Mouse (Mus musculus) heart, embryonic 11.5 days (tissue): Measurements from ENCODE around the gene Lrrtm1. TPM values are rescaled to one million over a fixed set of nuclear protein-coding genes. Genes with fewer than 3 reads are reported as not detected.

Source experiments
- ATAC-seq: fragments of 200-750 bp; cut with Nextera tagmentation; replicated peaks from 2 replicates; pipeline ENCODE4 v1.8.0; 2017; ENCODE audit warnings: moderate library complexity; ENCODE audit not compliant: insufficient number of reproducible peaks, low FRiP score, low TSS enrichment
- H3K27ac ChIP-seq: fragments of 300-500 bp; sonication (generic); 2 replicates; pipeline ENCODE4 v1.5.1; 2014; ENCODE audit warnings: mild to moderate bottlenecking, low read depth, low read length
- H3K27me3 ChIP-seq: fragments of 300-500 bp; sonication (generic); 2 replicates; pipeline ENCODE4 v1.6.1; 2014; ENCODE audit warnings: mild to moderate bottlenecking, low read length, mixed read lengths; ENCODE audit not compliant: control insufficient read depth, insufficient read depth
- H3K36me3 ChIP-seq: fragments of 300-500 bp; sonication (generic); 2 replicates; pipeline ENCODE4 v1.6.1; 2014; ENCODE audit warnings: mild to moderate bottlenecking, low read length, moderate library complexity, mixed read lengths; ENCODE audit not compliant: control insufficient read depth, insufficient read depth
- H3K4me1 ChIP-seq: fragments of 300-500 bp; sonication (generic); 2 replicates; pipeline ENCODE4 v1.6.1; 2014; ENCODE audit warnings: low read length; ENCODE audit not compliant: control insufficient read depth, insufficient read depth
- H3K4me2 ChIP-seq: fragments of 300-500 bp; sonication (generic); 2 replicates; pipeline ENCODE4 v1.6.1; 2014; ENCODE audit warnings: mild to moderate bottlenecking, moderate library complexity
- H3K4me3 ChIP-seq: fragments of 300-500 bp; sonication (generic); 2 replicates; pipeline ENCODE4 v1.5.1; 2014; ENCODE audit warnings: low read depth, low read length
- H3K9ac ChIP-seq: fragments of 300-500 bp; sonication (generic); 2 replicates; pipeline ENCODE4 v1.6.1; 2014; ENCODE audit warnings: mild to moderate bottlenecking, low read depth, low read length, moderate library complexity
- H3K9me3 ChIP-seq: fragments of 300-500 bp; sonication (generic); replicated peaks from 2 replicates; pipeline ENCODE4 v1.6.1; 2016; ENCODE audit warnings: low read length; ENCODE audit not compliant: control insufficient read depth
- WGBS: fragments of 180-500 bp; shearing (Covaris S2); extraction: QIAGEN DNeasy Blood & Tissue Kit; methylation state at CpG from one replicate; pipeline ENCODE4 v1.1.7; 2014; ENCODE audit not compliant: insufficient replicate concordance; 5-methylcytosine and 5-hydroxymethylcytosine counted together
- polyA plus RNA-seq: library from polyadenylated mRNA; unstranded; fragments of >200 nt; fragmentation: Nextera tagmentation; extraction: Ambion mirVana; gene quantifications from 2 replicates; pipeline ENCODE4 v1.2.1, GENCODE M21; 2014

Gene Lrrtm1
- polyA plus RNA-seq, 1 experiment from 2014 or later: 0.49 TPM

DNA sequence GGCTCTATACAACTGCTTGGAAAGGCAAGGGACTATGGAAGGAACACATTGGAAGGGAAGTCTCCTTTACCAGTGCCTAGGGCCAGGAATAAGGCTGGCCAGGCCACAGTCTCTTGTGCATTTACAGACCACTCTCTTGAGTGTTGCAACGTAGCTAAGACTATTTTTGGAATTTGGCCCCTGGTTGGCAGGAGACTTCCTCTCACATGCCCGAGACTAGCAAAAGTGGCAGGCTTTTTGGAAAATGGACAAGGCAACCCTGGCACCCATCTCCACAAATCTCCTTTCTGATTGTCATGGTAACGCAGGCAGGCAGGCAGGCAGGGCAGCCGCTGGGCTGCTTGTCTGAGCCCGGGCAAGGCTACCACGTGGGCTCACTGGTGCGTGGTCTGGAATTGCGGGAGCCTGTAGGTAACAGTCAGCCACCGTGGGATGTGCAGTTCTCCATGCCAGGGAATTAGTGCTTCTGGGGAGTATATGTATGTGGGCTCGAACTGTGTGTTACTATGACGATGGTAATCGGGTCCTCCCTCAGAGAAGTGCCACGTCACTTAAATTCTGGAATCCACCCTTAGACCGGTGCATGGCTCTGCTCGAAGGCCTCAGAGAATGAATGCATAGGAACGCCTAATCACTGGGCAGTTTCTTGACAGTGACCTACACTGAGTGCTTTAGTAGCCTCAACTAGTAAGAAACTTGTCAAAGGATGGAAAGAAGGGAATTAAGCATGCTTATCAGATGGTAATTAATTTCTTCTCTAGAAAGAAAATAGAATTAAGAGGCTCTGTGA lies 19.4 kb upstream of the Lrrtm1 start:
- 70% methylated on average over 16 of the region's 16 CpGs for WGBS
- Histone ChIP-seq H3K4me3 (no peak overlapping the region), H3K27me3 (no peaks in the 10 kb centered on the region), H3K4me2 (no peak overlapping the region), H3K9ac (no peak overlapping the region), H3K9me3 (no peaks in the 10 kb centered on the region), H3K4me1 (no peaks in the 10 kb centered on the region), H3K36me3 (no peaks in the 10 kb centered on the region), H3K27ac (no peak overlapping the region)
- no peak for ATAC-seq

DNA sequence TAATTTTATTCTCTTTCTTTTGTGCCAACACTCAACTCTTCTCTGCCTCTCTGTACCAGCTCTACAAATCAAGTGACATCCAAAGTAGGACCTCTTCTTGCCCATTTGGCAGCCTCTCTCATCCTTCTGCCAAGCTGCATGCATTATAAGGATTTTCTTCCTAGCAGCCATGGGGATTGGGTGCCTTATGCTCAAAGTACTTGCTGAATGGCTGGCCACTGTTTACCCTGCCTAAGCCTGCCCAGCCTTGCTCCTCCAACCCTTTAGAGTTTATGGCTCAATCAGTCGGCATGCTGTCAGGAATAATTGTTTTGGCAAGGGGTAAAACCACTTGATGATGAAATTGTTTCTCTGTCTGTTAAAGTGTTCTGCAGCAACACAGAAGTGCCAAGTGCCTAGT lies 2.1 kb upstream of the Lrrtm1 start:
- Histone ChIP-seq H3K9ac (no peak overlapping the region), H3K4me3 (no peak overlapping the region), H3K27ac (no peak overlapping the region), H3K36me3 (no peaks in the 10 kb centered on the region), H3K4me2 (no peak overlapping the region), H3K9me3 (no peaks in the 10 kb centered on the region), H3K27me3 (peaks cover 32% of the 10 kb centered on the region), H3K4me1 (peaks cover 12% of the 10 kb centered on the region)
- 38% methylated on average over 1 of the region's 1 CpGs for WGBS
- no peak for ATAC-seq

DNA sequence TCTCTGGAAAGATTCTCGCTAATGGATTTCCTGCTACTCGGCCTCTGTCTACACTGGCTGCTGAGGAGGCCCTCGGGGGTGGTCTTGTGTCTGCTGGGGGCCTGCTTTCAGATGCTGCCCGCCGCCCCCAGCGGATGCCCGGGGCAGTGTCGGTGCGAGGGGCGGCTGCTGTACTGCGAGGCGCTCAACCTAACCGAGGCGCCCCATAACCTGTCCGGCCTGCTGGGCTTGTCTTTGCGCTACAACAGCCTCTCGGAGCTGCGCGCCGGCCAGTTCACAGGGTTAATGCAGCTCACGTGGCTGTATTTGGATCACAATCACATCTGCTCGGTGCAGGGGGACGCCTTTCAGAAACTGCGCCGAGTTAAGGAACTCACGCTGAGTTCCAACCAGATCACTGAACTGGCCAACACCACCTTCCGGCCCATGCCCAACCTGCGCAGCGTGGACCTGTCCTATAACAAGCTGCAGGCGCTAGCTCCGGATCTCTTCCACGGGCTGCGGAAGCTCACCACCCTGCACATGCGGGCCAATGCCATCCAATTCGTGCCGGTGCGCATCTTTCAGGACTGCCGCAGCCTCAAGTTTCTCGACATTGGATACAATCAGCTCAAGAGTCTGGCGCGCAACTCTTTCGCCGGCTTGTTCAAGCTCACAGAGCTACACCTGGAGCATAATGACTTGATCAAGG lies 1.2 kb downstream of the Lrrtm1 start:
- H3K4me2 ChIP-seq: peak overlapping the region; percentile 75
- H3K9ac ChIP-seq: no peak overlapping the region
- WGBS: under 1% methylated on average over 43 of the region's 43 CpGs
- H3K36me3 ChIP-seq: no peaks in the 10 kb centered on the region
- ATAC-seq: peak; percentile 44; the same call in 1 of the 2 replicates
- H3K4me3 ChIP-seq: peak overlapping the region; percentile 41
- no peaks in the 10 kb centered on the region for H3K9me3 ChIP-seq
- no peak overlapping the region for H3K27ac ChIP-seq
- H3K27me3 ChIP-seq: peaks cover 46% of the 10 kb centered on the region
- H3K4me1 ChIP-seq: peaks cover 12% of the 10 kb centered on the region

DNA sequence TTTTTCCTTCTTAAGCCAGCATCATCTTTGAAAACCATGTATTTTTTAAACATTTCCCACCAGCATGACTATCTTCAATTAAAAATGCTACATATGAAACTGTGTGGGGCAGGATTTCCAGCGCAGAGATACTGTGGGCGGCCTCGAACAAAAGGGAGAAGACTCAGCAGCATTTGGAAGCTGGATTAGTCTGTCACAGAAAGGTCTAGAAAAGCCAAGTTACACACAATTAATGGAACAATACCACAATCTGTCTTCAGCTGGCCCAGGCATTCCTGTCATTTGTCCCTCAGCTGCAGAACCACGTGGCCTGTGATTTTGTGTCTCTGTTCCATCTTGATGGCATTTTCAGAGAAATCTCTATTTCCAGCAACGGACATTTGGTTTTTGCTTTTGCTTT lies 11.0 kb downstream of the Lrrtm1 start:
- Histone ChIP-seq H3K27me3 (no peaks in the 10 kb centered on the region), H3K4me2 (no peak overlapping the region), H3K36me3 (no peaks in the 10 kb centered on the region), H3K9ac (no peak overlapping the region), H3K9me3 (no peaks in the 10 kb centered on the region), H3K27ac (no peak overlapping the region), H3K4me3 (no peak overlapping the region), H3K4me1 (no peaks in the 10 kb centered on the region)
- 81% methylated on average over 5 of the region's 5 CpGs for WGBS
- no peak for ATAC-seq

DNA sequence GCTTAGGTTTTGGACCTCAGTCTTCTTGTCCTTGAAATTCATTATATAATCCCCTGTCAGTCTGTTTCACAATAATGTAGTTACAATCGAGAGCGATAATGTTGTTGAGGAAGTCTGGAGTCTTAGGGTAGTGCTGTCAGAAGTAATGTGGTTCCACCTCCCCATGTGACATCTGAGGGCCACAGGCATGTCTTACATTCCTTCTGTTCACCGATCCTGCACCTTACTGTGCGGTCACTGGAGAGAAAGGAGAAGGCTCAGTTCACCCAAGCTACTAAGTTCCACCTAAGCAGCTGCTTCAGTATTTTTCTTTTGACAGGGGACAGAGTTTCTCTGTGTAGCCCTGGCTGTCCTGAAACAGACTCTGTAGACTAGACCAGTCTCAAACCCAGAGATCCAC lies 13.9 kb downstream of the Lrrtm1 start:
- Histone ChIP-seq H3K4me1 (no peaks in the 10 kb centered on the region), H3K27ac (no peak overlapping the region), H3K9ac (no peak overlapping the region), H3K4me2 (no peak overlapping the region), H3K27me3 (no peaks in the 10 kb centered on the region), H3K9me3 (no peaks in the 10 kb centered on the region), H3K4me3 (no peak overlapping the region), H3K36me3 (no peaks in the 10 kb centered on the region)
- no peak for ATAC-seq
- WGBS: 76% methylated on average over 4 of the region's 4 CpGs

DNA sequence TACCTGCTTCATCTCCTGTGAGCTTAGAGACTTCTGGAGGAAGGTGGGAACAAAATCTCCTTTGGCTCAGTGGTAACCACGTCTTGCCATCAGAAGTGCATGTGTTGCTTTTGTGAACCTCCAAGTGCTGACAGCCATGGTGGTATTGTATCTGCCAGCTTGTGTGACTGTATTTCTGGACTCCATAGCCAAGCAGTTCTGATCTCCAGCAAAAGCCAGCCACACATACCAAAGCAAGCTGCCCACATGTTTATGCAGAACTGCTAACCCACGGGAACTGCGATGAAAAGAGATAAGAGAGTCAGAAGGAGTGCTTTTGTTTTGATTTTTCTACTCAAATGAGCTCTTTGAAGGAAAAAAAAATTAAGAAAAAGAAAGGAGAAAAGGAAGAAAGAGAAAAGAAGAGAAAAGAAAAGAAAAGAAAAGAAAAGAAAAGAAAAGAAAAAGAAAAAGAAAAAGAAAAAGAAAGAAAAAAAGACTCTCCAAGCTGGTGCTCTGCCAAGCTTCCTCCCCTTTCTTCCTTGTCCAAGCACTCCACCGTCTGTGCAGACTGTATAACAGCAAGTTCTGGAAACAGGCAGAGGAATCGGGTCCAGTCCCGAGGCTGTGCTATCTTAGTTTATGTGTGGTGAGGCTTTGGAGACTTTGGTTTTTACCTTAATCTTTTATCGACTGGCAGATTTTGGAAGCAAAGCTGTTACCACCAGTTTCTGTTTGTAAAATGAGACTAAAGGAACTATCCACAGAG lies 15.0 kb downstream of the Lrrtm1 start:
- 37% methylated on average over 7 of the region's 7 CpGs for WGBS
- no peaks in the 10 kb centered on the region for H3K36me3 ChIP-seq
- no peaks in the 10 kb centered on the region for H3K9me3 ChIP-seq
- no peak overlapping the region for H3K4me3 ChIP-seq
- no peak overlapping the region for H3K4me2 ChIP-seq
- no peaks in the 10 kb centered on the region for H3K4me1 ChIP-seq
- H3K9ac ChIP-seq: no peak overlapping the region
- H3K27me3 ChIP-seq: no peaks in the 10 kb centered on the region
- no peak for ATAC-seq
- no peak overlapping the region for H3K27ac ChIP-seq

DNA sequence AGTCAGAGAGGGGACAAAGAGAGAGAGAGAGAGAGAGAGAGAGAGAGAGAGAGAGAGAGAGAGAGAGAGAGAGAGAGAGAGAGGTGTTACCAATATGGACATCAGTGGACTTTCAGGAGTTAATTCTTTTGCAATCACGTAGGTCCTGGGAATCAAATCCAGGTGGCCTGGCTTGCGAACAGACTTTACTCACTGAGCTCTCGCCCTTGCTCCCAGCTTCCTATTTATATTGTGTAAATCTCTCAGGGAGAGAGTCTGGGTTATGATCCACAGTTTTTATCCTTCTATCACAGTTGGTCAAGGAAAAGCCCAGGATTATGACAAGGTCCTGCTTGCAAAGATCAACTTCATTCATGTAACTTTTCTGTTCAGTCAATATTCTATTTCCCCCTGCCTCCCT lies 22.7 kb downstream of the Lrrtm1 start:
- no peak overlapping the region for H3K4me2 ChIP-seq
- H3K36me3 ChIP-seq: no peaks in the 10 kb centered on the region
- ATAC-seq: no peak
- H3K27ac ChIP-seq: no peak overlapping the region
- no peak overlapping the region for H3K9ac ChIP-seq
- H3K4me1 ChIP-seq: no peaks in the 10 kb centered on the region
- no peak overlapping the region for H3K4me3 ChIP-seq
- 80% methylated on average over 3 of the region's 3 CpGs for WGBS
- H3K27me3 ChIP-seq: no peaks in the 10 kb centered on the region
- no peaks in the 10 kb centered on the region for H3K9me3 ChIP-seq

DNA sequence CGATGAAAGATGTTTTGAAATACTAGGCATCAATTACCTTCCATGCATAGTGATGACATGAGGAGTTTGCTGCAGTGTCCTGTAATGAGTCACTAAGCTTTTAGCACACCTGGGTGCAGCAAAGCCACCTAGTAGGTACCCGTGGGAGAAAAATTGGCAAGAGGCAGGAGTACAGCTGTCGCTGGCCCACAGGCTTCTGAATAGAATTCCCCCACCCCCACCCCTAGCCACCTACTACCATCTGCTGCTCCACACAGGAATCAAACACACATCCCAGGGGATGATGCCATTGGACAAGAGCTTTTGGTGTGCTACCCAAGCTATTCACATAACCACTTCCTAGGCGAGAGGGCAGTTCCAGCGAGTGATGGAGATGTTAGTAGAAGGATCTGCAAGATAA lies 36.3 kb downstream of the Lrrtm1 start:
- Histone ChIP-seq H3K4me1 (no peaks in the 10 kb centered on the region), H3K9ac (no peak overlapping the region), H3K36me3 (no peaks in the 10 kb centered on the region), H3K4me3 (no peak overlapping the region), H3K9me3 (no peaks in the 10 kb centered on the region), H3K27ac (no peak overlapping the region), H3K4me2 (no peak overlapping the region), H3K27me3 (no peaks in the 10 kb centered on the region)
- no peak for ATAC-seq
- 76% methylated on average over 5 of the region's 5 CpGs for WGBS
